Mouse (Mus musculus): ENCODE measurements around the gene Scai. TPM values are rescaled to one million over a fixed set of nuclear protein-coding genes. Genes with fewer than 3 reads are reported as not detected.

Gene Scai
- polyA plus RNA-seq (2015; fragmentation: Nextera tagmentation; extraction: Ambion mirVana): 1.9 and 2.3 TPM in 2 replicates

DNA sequence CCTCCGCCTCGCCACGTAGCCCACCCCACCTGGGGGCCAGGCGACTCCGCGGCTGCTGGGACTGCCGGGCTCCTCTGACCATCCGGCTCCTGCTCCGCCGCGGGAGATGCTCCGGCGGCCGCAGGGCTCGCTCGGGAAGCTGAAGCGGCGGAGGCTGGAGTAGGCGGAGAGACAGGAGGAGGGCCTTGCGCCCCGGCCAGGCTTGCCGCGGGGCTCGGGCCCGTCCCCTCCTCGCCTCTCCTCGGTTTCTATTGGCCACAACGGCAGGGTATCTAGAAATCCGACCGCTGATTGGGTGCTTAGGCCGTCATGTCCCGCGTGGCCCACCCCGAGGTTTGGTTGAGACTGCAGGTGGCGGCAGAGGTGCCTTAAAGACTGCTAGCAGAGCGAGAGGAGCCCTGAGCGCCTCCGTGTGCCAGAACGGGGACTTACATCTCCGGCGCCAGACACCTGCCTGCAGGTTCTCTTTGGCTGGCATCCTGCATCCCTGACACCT is at the start of gene Scai:
TSS of gene Scai (minus strand) at position 174 of the 496 bp plus-strand sequence.

DNA sequence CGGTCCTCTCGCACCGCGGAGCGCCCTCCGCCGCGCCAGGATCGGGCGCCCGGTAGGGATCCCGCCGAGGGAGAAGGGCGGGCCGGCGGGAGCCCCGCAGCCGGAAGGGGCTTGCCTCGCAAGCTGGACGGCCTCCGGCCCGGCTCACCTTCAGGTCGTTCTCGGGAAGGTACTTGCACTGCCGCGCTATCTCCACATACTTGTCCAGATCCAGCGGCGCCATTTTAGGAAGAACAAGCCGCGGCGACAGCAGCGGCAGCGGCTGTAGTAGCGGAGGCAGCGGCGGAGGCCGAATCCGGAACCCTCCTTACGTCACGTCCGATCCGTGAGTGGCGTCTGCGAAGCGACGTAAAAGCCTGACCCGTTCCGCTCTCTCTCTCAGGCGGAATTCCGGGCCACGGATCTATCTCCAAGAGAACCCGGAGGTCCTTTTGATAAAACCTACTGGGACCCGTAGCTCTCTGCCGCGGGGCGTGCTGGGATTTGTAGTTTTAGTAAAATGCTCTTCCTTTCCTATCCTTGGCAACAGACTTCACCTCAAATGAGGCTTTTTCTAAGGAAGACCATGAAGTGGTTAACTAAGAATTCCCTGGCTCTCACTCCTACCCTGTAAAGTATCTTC is 35.6 kb upstream of the Scai start, which contains the start of gene Ppp6c:
TSS of gene Ppp6c (minus strand) at position 433 of the 622 bp plus-strand sequence.

DNA sequence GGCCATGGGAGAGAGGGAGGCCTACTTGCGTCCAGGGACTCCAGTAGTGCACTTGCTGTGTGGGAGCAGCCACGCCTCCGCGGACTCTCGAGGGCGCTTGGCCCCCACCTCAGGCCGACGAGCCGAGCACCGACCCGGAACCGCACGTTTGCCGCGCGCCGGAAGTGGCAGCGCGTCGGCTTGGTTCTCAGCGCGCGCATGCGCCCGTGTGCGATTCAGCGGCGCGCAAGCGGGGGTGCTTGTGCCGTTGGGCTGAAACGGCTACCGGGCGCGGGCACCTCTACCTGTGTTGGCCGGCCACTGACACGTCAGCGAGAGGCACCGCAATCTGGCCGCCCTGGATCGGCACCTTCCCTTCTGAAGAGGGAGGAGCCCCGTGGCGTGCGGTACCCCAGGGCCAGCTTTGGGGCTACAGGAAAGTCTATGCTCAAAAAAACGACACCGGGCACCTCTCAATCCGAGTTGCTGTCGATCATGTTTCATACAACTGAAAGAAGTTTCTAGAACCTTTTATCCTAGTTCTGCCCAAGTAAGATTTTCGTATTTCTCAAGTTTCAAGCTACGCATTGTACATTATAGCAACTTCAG is 125.0 kb downstream of the Scai start, which contains the start of gene Golga1:
TSS of gene Golga1 (minus strand) at position 142 of the 588 bp plus-strand sequence.

Other genes with a start within 250 kb of the Scai start
- 0.58 and 0.72 TPM in 2 replicates for gene Wdr38, start 193.3 kb downstream of the Scai start, polyA plus RNA-seq (2015; fragmentation: Nextera tagmentation; extraction: Ambion mirVana)
- 63.6 and 74.2 TPM in 2 replicates for gene Arpc5l, start 185.4 kb downstream of the Scai start, polyA plus RNA-seq (2015; fragmentation: Nextera tagmentation; extraction: Ambion mirVana)
- gene Rpl35, start 185.1 kb downstream of the Scai start, polyA plus RNA-seq (2015; fragmentation: Nextera tagmentation; extraction: Ambion mirVana): 688 and 821 TPM in 2 replicates
- 14.0 and 14.6 TPM in 2 replicates for gene Golga1, start 125.2 kb downstream of the Scai start, polyA plus RNA-seq (2015; fragmentation: Nextera tagmentation; extraction: Ambion mirVana)
- gene Ppp6c, start 35.7 kb upstream of the Scai start, polyA plus RNA-seq (2015; fragmentation: Nextera tagmentation; extraction: Ambion mirVana): 63.7 and 63.9 TPM in 2 replicates

Measured in skeletal muscle tissue, postnatal 0 days (tissue).